Mouse (Mus musculus): ENCODE data around the gene Atp10a. TPM values are rescaled to one million over a fixed set of nuclear protein-coding genes. Genes with fewer than 3 reads are reported as not detected.

Gene Atp10a
- total RNA-seq, 4 experiments from 2014 or later: 0.90 to 1.1 (median 1.0) TPM

- DNase-seq (ENCODE audit: low spot score in 2 of 2): no peak
Measured at GRCm38 (mm10) chr7:58736841-58737547, 81.0 kb downstream of the Atp10a start.

- DNase-seq (ENCODE audit: low spot score in 2 of 2): no peak
Measured at GRCm38 (mm10) chr7:58740196-58740595, 84.2 kb downstream of the Atp10a start.

GRCm38 (mm10) chr7:58740842-58741241 is 84.9 kb downstream of the Atp10a start:
- no peak for DNase-seq (ENCODE audit: low spot score in 2 of 2)

- no peak for DNase-seq (ENCODE audit: low spot score in 2 of 2)
Measured at GRCm38 (mm10) chr7:58742009-58742408, 86.0 kb downstream of the Atp10a start.

GRCm38 (mm10) chr7:58742648-58743047 is 86.7 kb downstream of the Atp10a start:
- no peak for DNase-seq (ENCODE audit: low spot score in 2 of 2)

GRCm38 (mm10) chr7:58743362-58744320 is 87.7 kb downstream of the Atp10a start:
- no peak for DNase-seq (ENCODE audit: low spot score in 2 of 2)

GRCm38 (mm10) chr7:58746817-58747216 is 90.9 kb downstream of the Atp10a start:
- no peak for DNase-seq (ENCODE audit: low spot score in 2 of 2)

GRCm38 (mm10) chr7:58749904-58750612 is 94.1 kb downstream of the Atp10a start:
- DNase-seq (ENCODE audit: low spot score in 2 of 2): no peak

- DNase-seq (ENCODE audit: low spot score in 2 of 2): no peak
Measured at GRCm38 (mm10) chr7:58752041-58752440, 96.1 kb downstream of the Atp10a start.

- no peak for DNase-seq (ENCODE audit: low spot score in 2 of 2)
Measured at GRCm38 (mm10) chr7:58754076-58754475, 98.1 kb downstream of the Atp10a start.

- no peak for DNase-seq (ENCODE audit: low spot score in 2 of 2)
Measured at GRCm38 (mm10) chr7:58754536-58754935, 98.6 kb downstream of the Atp10a start.

- DNase-seq (ENCODE audit: low spot score in 2 of 2): no peak
Measured at GRCm38 (mm10) chr7:58755083-58755482, 99.1 kb downstream of the Atp10a start.

GRCm38 (mm10) chr7:58755846-58756245 is 99.9 kb downstream of the Atp10a start:
- no peak for DNase-seq (ENCODE audit: low spot score in 2 of 2)

GRCm38 (mm10) chr7:58757331-58757730 is 101.4 kb downstream of the Atp10a start:
- no peak for DNase-seq (ENCODE audit: low spot score in 2 of 2)

- DNase-seq (ENCODE audit: low spot score in 2 of 2): peak in 1 of 2 experiments; percentile 9
Measured at GRCm38 (mm10) chr7:58758396-58758795, 102.4 kb downstream of the Atp10a start.

GRCm38 (mm10) chr7:58759265-58759664 is 103.3 kb downstream of the Atp10a start:
- no peak for DNase-seq (ENCODE audit: low spot score in 2 of 2)

- DNase-seq (ENCODE audit: low spot score in 2 of 2): peak in 1 of 2 experiments; percentile 36
Measured at GRCm38 (mm10) chr7:58767257-58767656, 111.3 kb downstream of the Atp10a start.

- no peak for DNase-seq (ENCODE audit: low spot score in 2 of 2)
Measured at GRCm38 (mm10) chr7:58768253-58768652, 112.3 kb downstream of the Atp10a start.

- DNase-seq (ENCODE audit: low spot score in 2 of 2): no peak
Measured at GRCm38 (mm10) chr7:58770254-58770653, 114.3 kb downstream of the Atp10a start.

- DNase-seq (ENCODE audit: low spot score in 2 of 2): peak; percentile 20 to 24
Measured at GRCm38 (mm10) chr7:58772048-58772690, 116.2 kb downstream of the Atp10a start.

GRCm38 (mm10) chr7:58779146-58779545 is 123.2 kb downstream of the Atp10a start:
- DNase-seq (ENCODE audit: low spot score in 2 of 2): no peak

Measured in gastrocnemius, adult 8-10 months (tissue).